Mouse (Mus musculus) ES-E14 (cell line): ENCODE data around the gene Vim.

Experiments used
- HCFC1 ChIP-seq: IDR thresholded peaks from 2 replicates; pipeline ENCODE4 v1.6.1; 2012; ENCODE audit warnings: low read length, inconsistent platforms, borderline replicate concordance; ENCODE audit not compliant: insufficient read depth
- MAFK ChIP-seq: IDR thresholded peaks from 2 replicates; pipeline ENCODE4 v1.6.1; 2014; ENCODE audit warnings: mild to moderate bottlenecking, low read depth, low read length, inconsistent platforms; ENCODE audit not compliant: insufficient read depth

- TF ChIP-seq HCFC1 (no peak), MAFK (no peak)
Measured at GRCm38 (mm10) chr2:13578473-13579152, 4.9 kb downstream of the Vim start.
